Mouse (Mus musculus): Measurements from ENCODE around the gene Thnsl2.

The Thnsl2 gene

DNA sequence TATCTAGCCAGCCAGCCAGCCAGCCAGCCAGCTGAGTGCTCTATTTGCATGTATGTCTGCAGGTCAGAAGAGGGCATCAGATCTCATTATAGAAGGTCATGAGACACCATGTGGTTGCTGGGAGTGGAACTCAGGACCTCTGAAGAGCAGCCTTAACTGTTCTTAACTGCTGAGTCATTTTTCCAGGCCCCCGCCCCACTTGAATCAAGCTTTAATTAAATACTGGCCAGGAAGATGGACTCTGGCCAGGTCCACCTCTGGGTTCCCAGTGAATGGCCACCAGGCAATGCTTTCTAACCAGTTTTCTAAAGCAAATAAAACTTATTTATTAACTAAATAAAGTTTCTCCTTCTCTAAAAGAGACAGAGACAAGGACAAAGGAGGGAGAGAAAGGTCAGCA, 14.0 kb downstream of the Thnsl2 start:
- no peak for DNase-seq

DNA sequence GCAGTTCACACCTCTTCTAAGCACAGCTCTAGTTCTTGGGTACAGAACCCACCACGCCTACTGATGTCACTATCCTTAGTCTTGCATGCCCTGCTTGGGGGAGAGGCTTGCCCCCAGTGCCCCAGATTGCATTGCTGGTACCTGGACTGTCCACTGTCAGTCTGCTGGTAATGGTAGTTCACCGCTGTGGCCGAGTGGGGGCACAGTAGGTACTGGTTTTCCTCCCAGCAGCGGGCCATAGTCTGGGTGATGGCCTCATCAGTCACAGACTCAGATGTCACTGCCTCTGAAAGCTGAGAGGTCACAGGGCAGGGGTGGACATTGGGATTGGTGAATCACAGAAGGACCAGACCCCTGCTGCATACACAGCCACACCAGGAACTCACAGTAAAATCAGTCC, 15.2 kb downstream of the Thnsl2 start:
- no peak for DNase-seq

DNA sequence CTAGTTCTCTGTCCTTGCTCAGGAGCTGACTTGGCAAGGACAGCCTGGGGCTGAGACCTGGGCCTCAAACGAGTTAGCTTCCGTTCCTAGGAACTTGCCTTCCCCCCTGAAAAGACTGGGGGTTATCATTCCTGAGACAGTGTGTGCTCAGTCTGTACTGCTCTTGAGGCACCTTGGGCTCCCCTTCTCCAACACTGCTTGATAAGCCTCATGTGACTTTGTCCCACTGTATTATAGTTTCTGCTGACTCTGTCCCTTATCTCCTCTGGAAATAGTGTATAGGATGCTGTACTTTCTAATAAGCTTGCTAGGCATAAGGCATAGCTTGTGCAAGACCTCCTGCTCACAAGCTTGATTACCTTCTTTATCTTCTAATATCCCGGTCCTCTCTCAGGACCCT, 17.9 kb downstream of the Thnsl2 start:
- no peak for DNase-seq

DNA sequence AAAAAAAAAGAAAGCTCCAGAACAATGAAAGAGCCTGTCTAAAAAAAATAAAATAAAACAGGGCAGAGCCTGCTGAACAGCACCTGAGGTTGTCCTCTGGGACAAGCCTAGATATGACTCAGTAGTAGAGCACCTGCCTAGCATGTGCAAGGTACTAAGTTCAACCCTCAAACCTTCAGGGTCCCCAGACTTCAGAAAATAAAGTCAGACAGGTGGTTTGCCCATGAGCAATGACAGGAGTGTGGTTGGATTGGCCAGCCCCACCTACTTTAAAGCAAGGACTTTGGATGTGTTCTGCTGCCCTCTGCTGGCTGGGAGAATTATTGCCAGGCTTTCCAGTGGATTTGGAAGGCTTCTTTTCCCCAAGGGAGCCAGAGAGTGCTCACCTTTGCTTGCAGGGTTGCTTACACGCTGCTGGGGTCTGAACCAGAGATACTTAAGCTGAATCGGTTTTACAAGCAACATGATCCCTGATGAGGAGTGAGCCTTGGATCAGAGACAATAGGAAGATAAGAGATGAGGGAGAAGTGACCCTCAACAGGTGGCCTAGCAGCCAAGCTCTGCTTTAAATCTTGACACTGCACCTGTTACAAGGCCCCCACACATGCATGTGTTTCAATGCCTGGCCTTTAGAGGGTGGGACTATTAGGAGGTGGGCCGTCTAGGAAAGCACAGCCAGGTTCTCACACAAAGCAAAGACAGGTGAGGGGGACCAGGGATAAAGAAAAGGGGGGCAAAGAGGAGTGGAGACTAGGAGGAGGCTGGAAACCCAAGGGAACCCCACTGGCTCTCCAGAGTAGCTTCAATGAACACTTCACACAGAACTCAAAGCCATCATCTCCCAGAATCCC, 19.0 kb downstream of the Thnsl2 start:
- peak; percentile 83 to 87 for DNase-seq

DNA sequence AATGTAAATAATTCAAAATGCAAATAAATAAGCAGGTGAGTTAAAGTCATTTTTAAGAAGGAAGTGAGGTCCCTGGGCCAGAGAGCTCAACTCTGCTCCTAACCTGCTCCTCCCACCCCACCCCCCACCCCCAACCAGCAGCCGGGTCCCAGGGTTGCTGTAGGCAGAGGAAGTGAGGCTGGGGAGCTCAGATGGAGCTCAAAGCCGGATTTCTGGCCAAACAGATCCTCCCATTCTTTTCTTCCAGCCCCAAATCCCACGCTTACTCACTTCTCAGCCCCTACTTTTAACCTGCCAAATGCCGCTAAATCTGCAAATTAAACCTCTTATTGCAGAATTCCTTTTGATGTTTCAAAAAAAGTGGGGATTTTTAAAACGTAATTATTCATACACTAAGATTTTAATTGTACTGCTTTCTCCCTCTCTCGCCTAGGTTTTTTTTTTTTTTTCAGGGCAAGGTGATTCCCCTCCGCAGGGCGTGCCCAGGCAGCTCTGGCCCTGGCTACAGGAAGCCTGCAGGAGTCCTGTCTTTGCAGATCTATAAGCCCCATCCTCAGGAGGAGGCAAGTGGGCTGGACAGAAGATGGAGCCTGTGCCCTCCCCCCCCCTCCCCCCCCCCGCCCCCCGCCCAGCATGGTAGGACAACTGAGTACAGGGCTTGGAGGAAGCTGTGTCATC, 24.5 kb downstream of the Thnsl2 start:
- no peak for DNase-seq

DNA sequence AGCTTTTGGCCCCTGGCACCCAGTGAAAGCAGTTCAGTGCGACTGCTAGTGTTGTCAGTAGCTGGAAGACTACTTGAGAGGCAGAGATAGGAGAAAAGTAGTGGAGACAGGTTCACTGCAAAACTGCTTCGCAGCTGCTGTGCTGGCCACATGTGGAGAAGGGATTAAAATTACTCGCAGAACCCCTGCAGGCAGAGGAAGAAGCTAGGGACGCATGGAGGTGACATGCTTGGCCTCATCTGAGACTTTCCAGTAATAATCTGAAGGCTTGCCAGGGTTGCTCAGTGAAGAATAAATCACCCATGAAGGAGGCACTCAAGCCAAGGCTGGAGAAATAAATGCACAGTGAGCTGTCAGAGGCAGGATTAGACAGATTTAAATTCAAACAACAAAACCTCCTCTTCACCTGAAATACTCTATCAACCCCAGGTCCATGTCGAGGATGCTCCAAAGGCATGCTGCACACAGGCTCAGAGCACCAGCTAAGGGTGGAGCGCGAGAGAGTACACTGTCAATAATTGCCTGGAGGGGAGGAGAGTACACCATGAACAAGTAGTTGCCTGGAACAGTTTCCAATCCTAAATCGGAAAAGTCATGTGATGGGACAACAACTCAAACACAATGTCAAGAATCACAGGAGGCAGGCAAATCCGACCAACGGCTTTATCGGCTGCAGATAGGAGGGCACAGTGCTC, 32.7 kb downstream of the Thnsl2 start:
- DNase-seq: peak in 1 of 2 experiments; percentile 38

DNA sequence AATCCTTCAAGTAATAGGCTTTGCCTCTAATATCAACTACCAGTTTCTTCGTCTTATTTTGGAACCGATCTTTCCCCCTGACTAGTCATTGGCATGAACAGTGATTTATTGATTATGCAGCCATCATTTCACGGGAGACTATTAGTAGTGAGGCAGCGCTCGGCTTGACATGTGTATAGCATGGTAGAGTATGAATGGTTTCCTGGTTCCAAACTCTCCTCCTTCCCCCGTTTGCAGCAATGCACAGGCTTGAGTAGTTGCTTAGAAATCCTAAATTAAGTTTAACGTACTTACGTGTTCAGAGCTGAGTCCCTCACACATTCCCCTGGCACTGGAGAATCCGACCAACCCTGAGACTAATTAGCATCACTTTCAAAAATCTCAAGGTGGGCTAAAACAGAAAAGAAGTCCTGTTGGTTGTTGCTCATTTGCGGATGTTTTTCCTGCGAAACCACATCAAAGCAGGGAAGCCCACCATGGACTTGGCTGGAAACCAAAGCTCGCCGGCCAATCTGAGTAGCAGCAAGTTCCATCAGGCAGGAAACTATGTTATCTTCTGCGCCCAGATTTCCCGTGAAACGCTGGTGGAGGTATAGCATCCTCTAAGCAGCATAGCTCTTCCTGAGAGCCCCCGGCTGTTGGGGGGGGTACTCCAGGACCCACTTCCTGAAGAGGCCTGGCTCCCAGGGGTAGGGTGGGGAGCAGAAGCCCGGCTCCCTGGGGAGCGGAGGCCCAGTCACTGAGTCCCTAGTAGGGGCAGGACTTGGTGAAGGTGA, 37.9 kb downstream of the Thnsl2 start:
- DNase-seq: no peak

DNA sequence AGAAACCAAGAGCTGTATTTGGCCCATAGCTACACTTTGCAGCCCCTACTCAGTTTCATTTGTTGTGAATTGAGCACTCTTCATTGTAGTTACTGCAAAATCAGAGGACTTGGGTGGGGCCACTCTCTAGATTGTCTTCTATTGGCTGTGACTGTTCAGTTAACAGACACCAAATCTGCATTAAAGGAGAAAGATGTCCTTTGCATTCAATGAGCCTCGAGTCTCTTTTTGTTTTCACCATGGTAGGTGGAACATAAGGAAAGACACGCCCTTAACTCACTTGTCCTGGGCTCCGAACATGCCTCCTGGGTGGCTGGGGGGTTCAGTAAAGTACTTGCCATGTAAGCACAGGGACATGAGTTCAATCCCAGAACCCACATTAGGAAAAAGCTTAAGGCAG, 48.1 kb downstream of the Thnsl2 start:
- no peak for DNase-seq

DNA sequence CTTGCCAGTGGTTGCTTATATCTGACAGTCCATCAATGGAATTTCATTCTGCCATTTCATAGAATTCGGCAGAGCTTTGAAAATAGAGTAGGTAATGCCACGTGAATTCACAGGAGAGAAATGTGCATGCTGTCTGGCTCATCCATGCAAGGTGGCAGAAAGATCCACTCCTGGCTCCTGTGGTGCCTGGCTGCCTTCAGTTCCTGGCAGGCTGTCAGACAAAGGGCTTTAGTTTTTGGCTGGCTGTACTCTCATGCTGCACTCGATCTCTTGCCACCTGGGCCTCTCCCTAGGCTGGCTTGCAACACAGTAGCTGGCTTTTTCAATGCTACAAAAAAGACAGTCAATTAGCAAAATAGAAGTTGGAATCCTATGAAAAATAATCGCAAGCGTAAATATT, 49.5 kb downstream of the Thnsl2 start:
- peak; percentile 88 to 92 for DNase-seq

DNA sequence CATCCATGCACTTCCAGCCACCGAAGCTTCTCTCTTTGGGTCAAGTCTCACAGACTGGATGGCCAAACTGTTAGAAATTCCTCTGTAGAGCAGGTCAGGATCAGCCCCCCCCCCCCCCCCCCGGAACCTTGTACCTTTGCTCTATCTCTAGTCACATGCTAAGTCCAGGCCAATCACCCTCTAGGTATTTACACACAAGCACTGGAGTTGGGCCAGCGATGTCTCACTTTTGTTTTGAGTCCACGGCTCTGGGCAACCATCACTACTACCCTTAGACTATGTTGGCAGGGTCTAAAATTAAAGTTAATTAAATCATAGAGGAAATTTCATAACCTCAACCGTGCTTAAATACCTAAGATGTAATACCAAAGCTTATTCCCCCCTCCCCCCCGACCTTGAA, 50.6 kb downstream of the Thnsl2 start:
- DNase-seq: no peak

DNA sequence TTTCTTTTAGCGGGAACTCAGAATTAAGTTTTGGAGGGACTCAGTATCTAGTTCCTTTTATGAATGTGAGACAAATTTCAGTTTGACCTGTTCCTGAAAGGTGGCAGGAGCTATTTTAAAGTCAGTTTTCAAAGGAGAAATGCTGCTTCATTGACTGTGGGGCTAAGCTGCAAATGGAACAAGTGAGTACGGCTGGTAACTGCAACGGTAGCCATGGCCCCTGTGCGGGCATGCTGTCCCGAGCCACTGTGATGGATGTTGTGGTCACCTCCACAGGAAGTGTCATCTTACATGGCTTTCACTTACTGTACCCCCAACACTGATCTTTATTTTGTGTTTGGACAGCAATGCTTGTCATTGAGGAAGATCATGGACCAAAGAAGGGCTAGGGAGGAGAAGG, 53.8 kb downstream of the Thnsl2 start:
- DNase-seq: no peak

DNA sequence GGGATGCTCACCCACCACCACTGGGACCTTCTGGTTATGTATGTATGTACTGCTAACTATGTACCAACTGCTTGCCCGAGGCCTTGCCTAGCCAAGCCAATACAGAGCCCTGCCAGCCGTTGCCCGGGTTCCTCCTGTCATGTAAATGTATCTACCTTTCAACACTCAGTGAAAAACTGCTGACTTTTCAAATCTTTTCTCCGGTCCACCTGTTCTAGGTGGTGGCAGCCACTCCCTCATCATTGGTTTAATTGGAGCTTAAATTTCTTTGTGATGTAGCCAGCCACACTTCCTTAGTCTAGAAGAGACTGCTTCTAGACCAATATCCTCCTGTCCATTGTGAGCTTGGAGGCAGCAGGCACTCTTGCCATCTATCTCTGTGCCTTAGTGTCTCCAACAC, 54.5 kb downstream of the Thnsl2 start:
- DNase-seq: no peak

DNA sequence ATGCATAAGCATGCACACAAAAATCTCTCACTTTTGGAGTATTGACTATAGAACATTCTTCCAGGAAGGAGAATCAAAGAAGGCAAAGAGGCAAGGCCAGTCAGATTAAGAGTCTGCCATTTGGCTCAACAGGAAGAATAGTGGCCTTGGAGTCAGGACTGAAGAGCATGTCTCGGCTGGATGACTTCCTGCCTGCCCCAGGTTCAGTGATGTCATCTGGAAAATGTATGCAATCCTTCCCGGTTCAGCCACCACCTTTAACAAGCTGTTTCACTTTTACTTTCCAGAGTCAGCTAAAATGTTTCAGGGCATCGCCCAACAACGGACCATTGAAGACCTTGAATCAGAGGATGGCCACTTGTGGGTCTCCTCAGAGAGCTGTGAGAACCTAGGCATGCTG, 55.2 kb downstream of the Thnsl2 start:
- no peak for DNase-seq

DNA sequence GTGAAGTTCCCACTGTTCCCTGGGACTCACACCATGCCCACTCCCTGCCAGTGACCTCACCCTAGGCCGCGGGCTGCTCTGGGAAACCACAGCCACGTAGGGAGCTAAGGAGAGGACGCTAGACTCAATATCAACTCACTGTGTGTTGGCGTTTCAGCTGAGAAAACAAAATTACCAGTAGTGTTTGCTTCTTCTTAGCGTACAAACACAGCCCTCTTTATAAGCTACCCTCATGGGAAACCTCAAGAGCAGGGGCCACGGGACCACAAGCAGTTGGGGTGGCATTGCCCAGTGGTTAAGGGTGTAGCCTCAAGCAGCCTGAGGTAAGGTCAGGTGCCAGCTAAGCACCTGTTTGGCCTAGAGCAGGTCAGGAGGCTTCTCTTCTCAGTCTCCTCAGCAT, 60.8 kb downstream of the Thnsl2 start:
- DNase-seq: no peak

DNA sequence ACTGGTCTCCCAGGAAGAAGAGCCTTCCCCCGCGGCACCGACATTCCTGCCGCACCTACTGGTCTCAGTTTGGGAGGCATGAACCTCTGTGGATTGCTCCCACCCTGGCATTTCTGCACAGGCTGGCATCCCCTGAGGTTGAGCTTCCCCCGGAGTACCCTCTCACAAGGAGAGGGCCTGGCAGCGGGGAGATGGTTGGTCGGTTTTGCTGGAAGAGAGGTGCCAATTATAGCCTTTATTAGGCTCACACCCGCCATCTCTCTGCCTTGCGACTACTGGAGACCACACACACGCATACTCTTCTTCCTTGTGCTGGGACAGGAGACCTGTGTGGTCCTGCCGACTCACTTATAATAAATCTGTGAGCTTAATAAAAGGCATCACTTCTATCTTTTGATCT, 62.2 kb downstream of the Thnsl2 start:
- no peak for DNase-seq

DNA sequence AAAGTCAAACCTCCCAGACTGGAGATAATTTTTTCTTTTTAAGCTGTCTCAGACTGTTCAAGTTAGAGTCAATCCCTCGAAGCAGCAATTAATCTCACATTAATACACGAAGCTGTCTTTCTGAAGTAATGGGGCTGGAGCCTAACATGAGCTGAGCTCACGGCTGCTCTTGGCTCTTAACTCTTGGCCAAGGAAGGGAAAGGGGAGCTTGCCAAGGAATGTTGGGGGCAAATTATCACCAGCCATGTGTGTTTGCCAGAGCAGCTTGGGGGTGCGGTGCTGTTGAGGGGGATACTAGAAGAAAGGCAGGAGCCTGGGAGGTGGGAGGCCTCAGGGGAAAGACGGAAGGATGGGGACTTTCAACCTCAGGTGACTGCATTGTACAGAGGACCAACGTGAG, 63.0 kb downstream of the Thnsl2 start:
- DNase-seq: no peak

Measured in cerebellum, postnatal 36 days (tissue).